Mouse (Mus musculus) neural tube, embryonic 15.5 days (tissue): Measurements from ENCODE around the gene Ddah1. TPM values are rescaled to one million over a fixed set of nuclear protein-coding genes. Genes with fewer than 3 reads are reported as not detected.
A peak's percentile ranks its signal among the peaks of the same experiment; 100 is the strongest.
"Not testable (repeated sequence)": the region's sequence is repeated elsewhere in the genome, so short reads cannot be mapped to it uniquely, and the experiment has no call there.

Source experiments
- ATAC-seq: fragments of 200-750 bp; cut with Nextera tagmentation; 2 replicates; pipeline ENCODE4 v1.8.0; 2017; ENCODE audit warnings: mild to moderate bottlenecking, moderate TSS enrichment, moderate library complexity; ENCODE audit not compliant: low FRiP score
- H3K27ac ChIP-seq: fragments of 300-500 bp; sonication (generic); replicated peaks from 2 replicates; pipeline ENCODE4 v1.5.1; 2015; ENCODE audit warnings: mild to moderate bottlenecking, inconsistent platforms
- H3K27me3 ChIP-seq: fragments of 300-500 bp; sonication (generic); replicated peaks from 2 replicates; pipeline ENCODE4 v1.6.1; 2015; ENCODE audit warnings: inconsistent platforms
- H3K36me3 ChIP-seq: fragments of 300-500 bp; sonication (generic); 2 replicates; pipeline ENCODE4 v1.6.1; 2015; ENCODE audit warnings: inconsistent platforms
- H3K4me1 ChIP-seq: fragments of 300-500 bp; sonication (generic); 2 replicates; pipeline ENCODE4 v1.6.1; 2015; ENCODE audit warnings: inconsistent platforms
- H3K4me2 ChIP-seq: fragments of 300-500 bp; sonication (generic); 2 replicates; pipeline ENCODE4 v1.6.1; 2015; ENCODE audit warnings: inconsistent platforms, mild to moderate bottlenecking, moderate library complexity
- H3K4me3 ChIP-seq: fragments of 300-500 bp; sonication (generic); replicated peaks from 2 replicates; pipeline ENCODE4 v1.5.1; 2015; ENCODE audit warnings: mild to moderate bottlenecking, inconsistent platforms
- H3K9ac ChIP-seq: fragments of 300-500 bp; sonication (generic); replicated peaks from 2 replicates; pipeline ENCODE4 v1.6.1; 2015; ENCODE audit warnings: mild to moderate bottlenecking, inconsistent platforms
- H3K9me3 ChIP-seq: fragments of 300-500 bp; sonication (generic); replicated peaks from 2 replicates; pipeline ENCODE4 v1.6.1; 2016; ENCODE audit warnings: inconsistent platforms
- WGBS: fragments of 180-500 bp; shearing (Covaris S2); methylation state at CpG from one replicate; pipeline ENCODE4 v1.1.7; 2015; ENCODE audit warnings: mixed read lengths; 5-methylcytosine and 5-hydroxymethylcytosine counted together
- polyA plus RNA-seq: library from polyadenylated mRNA; unstranded; fragments of >200 nt; fragmentation: Nextera tagmentation; extraction: Ambion mirVana; gene quantifications from 2 replicates; pipeline ENCODE4 v1.2.1, GENCODE M21; 2015

Gene Ddah1
- polyA plus RNA-seq, 1 experiment from 2014 or later = 123 TPM

DNA sequence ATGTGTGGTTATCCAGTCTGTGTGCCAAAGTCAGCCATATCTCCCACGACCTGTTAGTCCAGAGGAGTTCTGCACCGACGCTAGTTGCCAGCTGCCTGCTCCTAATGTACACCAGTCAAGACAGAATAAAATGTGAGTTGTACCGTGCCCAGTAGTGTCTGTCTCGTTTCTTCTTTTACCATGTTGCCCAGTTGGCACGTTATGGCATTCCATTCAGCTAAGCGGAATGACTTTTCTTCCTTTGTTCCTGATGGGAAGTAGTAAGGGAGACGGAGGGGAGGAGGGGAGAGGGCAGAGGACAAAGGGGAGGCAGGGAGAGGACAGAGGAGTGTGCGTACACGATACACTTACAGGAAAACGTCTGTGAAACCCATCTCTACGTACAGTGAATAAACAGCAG is 135.7 kb downstream of the Ddah1 start:
- ATAC-seq = no peak; the same call in 1 of the 2 replicates
- 32% methylated on average over 12 of the region's 12 CpGs for WGBS
- H3K27ac ChIP-seq = 0 out of 2 replicates have a peak overlapping the region, but pooled peaks have one; percentile 4

DNA sequence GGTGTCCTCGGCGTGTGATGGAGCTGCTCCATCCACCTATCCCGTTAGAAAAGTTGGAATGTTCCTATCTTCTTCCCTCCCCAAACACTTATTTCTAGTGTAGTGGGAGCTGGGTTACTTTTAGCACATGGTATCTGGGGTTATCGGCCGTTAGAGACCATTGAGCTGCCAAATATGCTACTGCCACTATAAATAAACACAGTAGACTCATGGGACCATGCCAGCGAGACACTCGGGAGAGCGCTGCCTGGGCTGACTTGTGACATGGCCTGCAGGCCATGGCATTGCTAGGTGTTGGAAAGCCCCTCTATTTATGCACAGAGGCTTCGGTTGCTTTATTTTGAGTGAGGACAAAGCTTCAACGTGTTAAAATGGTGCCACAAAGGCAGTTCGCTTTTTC is 139.3 kb downstream of the Ddah1 start:
- H3K4me2 ChIP-seq = no peak overlapping the region
- H3K4me3 ChIP-seq = no peak overlapping the region
- H3K27me3 ChIP-seq = no peaks in the 10 kb centered on the region; the same call in 1 of the 2 replicates
- no peak overlapping the region for H3K27ac ChIP-seq
- H3K36me3 ChIP-seq = no peaks in the 10 kb centered on the region
- H3K4me1 ChIP-seq = 0 out of 2 replicates have a peak, but pooled peaks cover 3% of the 10 kb centered on the region
- no peak overlapping the region for H3K9ac ChIP-seq
- no peaks in the 10 kb centered on the region for H3K9me3 ChIP-seq
- WGBS = 75% methylated on average over 11 of the region's 11 CpGs
- ATAC-seq = no peak

More for the DNA sequence above, 135.7 kb downstream of the Ddah1 start:
- Histone ChIP-seq H3K4me3 (no peak overlapping the region), H3K27me3 (no peaks in the 10 kb centered on the region; the same call in 1 of the 2 replicates), H3K36me3 (no peaks in the 10 kb centered on the region), H3K4me2 (no peak overlapping the region), H3K9ac (no peak overlapping the region), H3K9me3 (no peaks in the 10 kb centered on the region), H3K4me1 (0 out of 2 replicates have a peak, but pooled peaks cover 3% of the 10 kb centered on the region)

DNA sequence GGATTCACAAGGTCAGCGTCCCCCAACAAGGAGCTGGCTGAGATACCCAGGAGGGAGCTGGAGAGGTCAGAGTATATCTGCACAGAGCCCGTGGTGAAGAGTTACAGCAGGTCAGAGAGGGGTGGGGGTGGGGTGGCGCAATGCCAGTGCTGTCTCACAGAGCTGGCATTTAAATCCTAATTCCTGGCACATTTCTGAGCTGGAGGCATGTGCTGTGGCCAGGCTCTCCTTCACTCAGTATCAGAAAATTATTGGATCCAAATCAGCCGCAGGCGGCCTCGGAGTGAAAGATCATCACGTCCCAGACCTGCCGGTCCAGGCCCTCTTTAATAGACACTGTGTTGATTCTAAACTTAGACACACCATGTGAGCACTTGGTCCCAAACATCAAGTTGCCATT is 141.4 kb downstream of the Ddah1 start:
- ATAC-seq = 0 out of 2 replicates have a peak, but pooled peaks have one; percentile 29
- no peaks in the 10 kb centered on the region for H3K4me1 ChIP-seq
- H3K27ac ChIP-seq = no peak overlapping the region
- H3K36me3 ChIP-seq = no peaks in the 10 kb centered on the region
- WGBS = 75% methylated on average over 8 of the region's 8 CpGs
- H3K9ac ChIP-seq = no peak overlapping the region
- H3K9me3 ChIP-seq = no peaks in the 10 kb centered on the region
- H3K4me3 ChIP-seq = no peak overlapping the region
- H3K4me2 ChIP-seq = no peak overlapping the region
- no peaks in the 10 kb centered on the region for H3K27me3 ChIP-seq

- WGBS = 83% methylated on average over 8 of the region's 8 CpGs
- no peak overlapping the region for H3K4me3 ChIP-seq
Measured at GRCm38 (mm10) chr3:145903530-145903929, 145.1 kb downstream of the Ddah1 start.

DNA sequence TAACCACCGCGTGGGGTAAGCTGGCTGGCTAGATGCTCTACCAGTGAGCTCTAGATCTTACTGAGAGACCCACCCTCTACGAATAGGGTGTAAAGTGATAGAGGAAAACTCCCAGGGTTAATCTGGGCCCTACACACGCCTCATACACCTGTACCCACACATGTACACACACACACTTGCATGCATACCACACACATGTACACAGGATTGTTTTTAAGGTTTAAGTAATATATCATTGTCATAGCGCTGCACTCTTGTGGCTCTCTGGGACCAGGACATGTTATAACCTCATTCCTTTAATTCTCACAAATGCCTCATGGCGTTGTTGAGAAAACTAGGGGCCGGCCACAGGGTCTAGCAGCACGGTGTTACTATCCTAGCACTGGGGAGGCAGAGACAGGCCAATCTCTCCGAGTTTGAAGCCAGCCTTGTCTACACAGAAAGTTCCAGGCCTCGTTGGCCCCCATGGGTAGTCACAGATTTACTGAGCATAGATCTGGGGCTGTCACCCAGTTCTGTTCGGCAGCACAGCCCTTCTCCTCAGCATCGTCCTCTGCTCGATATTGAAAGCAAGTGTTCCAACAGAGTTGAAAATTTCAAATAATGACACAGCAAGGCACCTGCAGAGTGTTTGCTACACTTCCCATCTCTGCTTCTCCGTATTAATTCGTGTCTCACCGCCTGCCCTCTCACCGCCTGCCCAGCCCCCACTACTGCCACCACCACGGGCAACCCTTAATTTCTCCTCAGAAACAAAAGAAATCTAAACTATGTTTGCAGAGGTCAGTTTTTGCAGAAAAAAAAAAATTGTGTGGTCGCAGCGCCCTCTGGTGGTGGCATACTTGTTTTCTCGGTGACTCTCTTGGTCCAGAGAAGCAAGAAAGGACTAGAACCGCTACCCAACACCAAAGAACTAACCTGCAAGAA is 146.6 kb downstream of the Ddah1 start:
- Histone ChIP-seq H3K27ac (no peak overlapping the region), H3K4me1 (no peaks in the 10 kb centered on the region), H3K9me3 (no peaks in the 10 kb centered on the region), H3K36me3 (no peaks in the 10 kb centered on the region), H3K4me2 (peak overlapping the region; percentile 46), H3K4me3 (no peak overlapping the region), H3K9ac (no peak overlapping the region), H3K27me3 (no peaks in the 10 kb centered on the region)
- WGBS = 53% methylated on average over 22 of the region's 22 CpGs
- ATAC-seq = peak; percentile 43; the same call in 1 of the 2 replicates

More at GRCm38 (mm10) chr3:145903530-145903929, 145.1 kb downstream of the Ddah1 start:
- Histone ChIP-seq H3K4me2 (no peak overlapping the region), H3K4me1 (no peaks in the 10 kb centered on the region), H3K9ac (no peak overlapping the region), H3K27me3 (no peaks in the 10 kb centered on the region), H3K27ac (no peak overlapping the region), H3K36me3 (no peaks in the 10 kb centered on the region), H3K9me3 (no peaks in the 10 kb centered on the region)
- no peak for ATAC-seq

DNA sequence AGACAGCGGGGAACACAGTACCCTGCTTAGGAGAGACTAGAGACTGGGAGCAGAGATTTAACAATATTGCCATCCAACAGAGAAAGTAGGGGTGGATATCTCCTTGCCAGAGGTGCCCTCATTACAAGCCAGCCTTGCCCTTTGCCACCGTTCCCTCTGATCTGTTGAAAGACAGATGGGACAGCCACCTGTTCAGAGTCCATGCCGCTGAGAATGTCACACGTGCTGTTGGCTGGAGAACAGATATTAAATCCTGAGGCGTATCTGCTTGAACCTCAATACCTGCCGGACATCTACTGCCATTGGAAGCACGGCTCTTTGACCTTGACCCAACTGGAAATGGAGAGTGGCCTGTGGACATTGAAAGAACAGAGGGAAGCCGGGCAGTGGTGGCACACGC is 148.1 kb downstream of the Ddah1 start:
- 93% methylated on average over 9 of the region's 9 CpGs for WGBS
- no peak overlapping the region for H3K4me3 ChIP-seq
- no peaks in the 10 kb centered on the region for H3K27me3 ChIP-seq

GRCm38 (mm10) chr3:145912512-145912911 is 154.0 kb downstream of the Ddah1 start:
- no peak for ATAC-seq
- no peaks in the 10 kb centered on the region for H3K36me3 ChIP-seq
- H3K27ac ChIP-seq = no peak overlapping the region
- H3K4me1 ChIP-seq = no peaks in the 10 kb centered on the region
- no peaks in the 10 kb centered on the region for H3K27me3 ChIP-seq
- H3K9ac ChIP-seq = no peak overlapping the region
- no peak overlapping the region for H3K4me3 ChIP-seq
- no peak overlapping the region for H3K4me2 ChIP-seq
- H3K9me3 ChIP-seq = no peaks in the 10 kb centered on the region
- 89% methylated on average over 7 of the region's 7 CpGs for WGBS

More for the DNA sequence above, 148.1 kb downstream of the Ddah1 start:
- no peak for ATAC-seq
- Histone ChIP-seq H3K27ac (no peak overlapping the region), H3K4me2 (no peak overlapping the region), H3K9me3 (no peaks in the 10 kb centered on the region), H3K4me1 (no peaks in the 10 kb centered on the region), H3K9ac (no peak overlapping the region), H3K36me3 (no peaks in the 10 kb centered on the region)

- Histone ChIP-seq H3K4me3 (no peak overlapping the region), H3K36me3 (no peaks in the 10 kb centered on the region), H3K9me3 (no peaks in the 10 kb centered on the region), H3K27ac (no peak overlapping the region), H3K4me2 (no peak overlapping the region), H3K9ac (no peak overlapping the region), H3K27me3 (no peaks in the 10 kb centered on the region), H3K4me1 (no peaks in the 10 kb centered on the region)
- whole genome bisulfite sequencing = 87% methylated on average over 6 of the region's 6 CpGs
- no peak for ATAC-seq
Measured at GRCm38 (mm10) chr3:145913263-145913662, 154.8 kb downstream of the Ddah1 start.

GRCm38 (mm10) chr3:145913942-145914341 is 155.5 kb downstream of the Ddah1 start:
- H3K36me3 ChIP-seq, H3K27ac ChIP-seq, H3K9me3 ChIP-seq, H3K27me3 ChIP-seq, H3K4me2 ChIP-seq, H3K9ac ChIP-seq, ATAC-seq, H3K4me1 ChIP-seq, H3K4me3 ChIP-seq: not testable (repeated sequence)
- 81% methylated on average over 7 of the region's 7 CpGs for WGBS

- WGBS = 93% methylated on average over 5 of the region's 5 CpGs
- Histone ChIP-seq H3K27ac (no peak overlapping the region), H3K9me3 (no peaks in the 10 kb centered on the region), H3K27me3 (no peaks in the 10 kb centered on the region), H3K4me2 (no peak overlapping the region), H3K4me3 (no peak overlapping the region), H3K36me3 (no peaks in the 10 kb centered on the region), H3K9ac (no peak overlapping the region), H3K4me1 (no peaks in the 10 kb centered on the region)
- ATAC-seq = no peak
Measured at GRCm38 (mm10) chr3:145916374-145916773, 157.9 kb downstream of the Ddah1 start.

DNA sequence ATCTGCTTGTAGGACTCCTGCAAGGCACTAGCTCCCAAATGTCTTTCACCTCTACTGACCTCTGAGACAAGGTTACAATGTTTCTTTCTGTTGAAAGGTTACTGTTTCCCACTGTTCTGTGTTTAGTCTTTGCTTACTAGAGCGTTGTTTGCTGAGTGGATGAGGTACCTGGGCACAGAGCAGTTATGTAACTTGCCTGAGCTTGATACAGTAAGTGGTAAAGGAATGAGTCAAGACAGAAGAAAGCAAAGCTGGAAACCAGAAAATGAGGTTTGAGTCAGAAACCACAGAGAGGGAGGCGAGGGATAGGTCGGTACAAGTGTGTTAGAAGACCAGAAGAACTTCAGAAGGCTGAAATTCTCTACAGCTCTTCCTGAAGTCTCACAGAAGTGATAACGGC is 158.4 kb downstream of the Ddah1 start:
- Histone ChIP-seq H3K9ac (no peak overlapping the region), H3K4me1 (no peaks in the 10 kb centered on the region), H3K27me3 (no peaks in the 10 kb centered on the region), H3K27ac (no peak overlapping the region), H3K4me2 (no peak overlapping the region), H3K4me3 (no peak overlapping the region), H3K36me3 (no peaks in the 10 kb centered on the region), H3K9me3 (no peaks in the 10 kb centered on the region)
- WGBS = 87% methylated on average over 4 of the region's 4 CpGs
- ATAC-seq = no peak
